Mouse (Mus musculus): ENCODE measurements around the gene Hist1h2an. TPM values are rescaled to one million over a fixed set of nuclear protein-coding genes. Genes with fewer than 3 reads are reported as not detected.
"Not testable (repeated sequence)": the region's sequence is repeated elsewhere in the genome, so short reads cannot be mapped to it uniquely, and the experiment has no call there.

Hist1h2an gene
- total and polyA plus RNA-seq, 3 experiments, result 18.0 to 76.2 (median 62.3) TPM

DNA sequence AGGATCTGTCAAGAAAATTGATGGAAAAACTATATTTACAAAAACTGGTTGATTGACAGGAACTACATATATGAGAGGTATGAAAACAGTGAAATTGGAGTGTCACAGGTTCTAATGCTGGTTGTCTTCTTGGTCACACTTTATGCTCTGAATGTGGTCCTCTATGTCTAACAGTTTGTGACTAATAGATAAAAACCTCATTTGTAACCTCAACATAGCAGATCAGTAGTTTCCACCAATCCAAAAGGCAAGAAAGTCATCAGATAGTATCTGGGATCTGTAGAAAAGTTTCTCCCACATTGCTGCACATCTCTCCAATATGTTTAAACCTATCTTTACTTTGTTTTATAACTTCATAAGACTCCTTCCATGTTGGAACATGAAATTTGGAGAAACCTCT is 35.6 kb downstream of the Hist1h2an start:
- TF ChIP-seq TAL1 (conservative IDR thresholded peaks at IDR 0.05; ENCODE audit: low read depth, low read length) (no peak), GATA2 (IDR thresholded peaks at IDR 0.05; ENCODE audit: borderline replicate concordance, low read depth, low read length) (no peak), CTCF (IDR thresholded peaks at IDR 0.05; ENCODE audit: low read depth, low read length) (no peak), POLR2AphosphoS5 (IDR thresholded peaks at IDR 0.05; ENCODE audit: insufficient replicate concordance, low read depth, low read length) (no peak), GATA1 (IDR thresholded peaks at IDR 0.05; ENCODE audit: borderline replicate concordance, low read length) (no peak)
- peaks cover 38% of the 10 kb centered on the region for H3K4me1 ChIP-seq (ENCODE audit: insufficient read depth, low read depth, low read length)
- H3K4me3 ChIP-seq (ENCODE audit: low read depth, low read length), result no peak overlapping the region
- no peaks in the 10 kb centered on the region for H3K9me3 ChIP-seq (replicated peaks)
- no peaks in the 10 kb centered on the region for H3K36me3 ChIP-seq (replicated peaks)
- no peaks in the 10 kb centered on the region for H3K27me3 ChIP-seq (ENCODE audit: insufficient read depth, low read length)
- ATAC-seq (ENCODE audit: extremely low read depth, insufficient number of reproducible peaks, low FRiP score, poor library complexity, severe bottlenecking), result no peak
- no peak for DNase-seq (ENCODE audit: low spot score)

DNA sequence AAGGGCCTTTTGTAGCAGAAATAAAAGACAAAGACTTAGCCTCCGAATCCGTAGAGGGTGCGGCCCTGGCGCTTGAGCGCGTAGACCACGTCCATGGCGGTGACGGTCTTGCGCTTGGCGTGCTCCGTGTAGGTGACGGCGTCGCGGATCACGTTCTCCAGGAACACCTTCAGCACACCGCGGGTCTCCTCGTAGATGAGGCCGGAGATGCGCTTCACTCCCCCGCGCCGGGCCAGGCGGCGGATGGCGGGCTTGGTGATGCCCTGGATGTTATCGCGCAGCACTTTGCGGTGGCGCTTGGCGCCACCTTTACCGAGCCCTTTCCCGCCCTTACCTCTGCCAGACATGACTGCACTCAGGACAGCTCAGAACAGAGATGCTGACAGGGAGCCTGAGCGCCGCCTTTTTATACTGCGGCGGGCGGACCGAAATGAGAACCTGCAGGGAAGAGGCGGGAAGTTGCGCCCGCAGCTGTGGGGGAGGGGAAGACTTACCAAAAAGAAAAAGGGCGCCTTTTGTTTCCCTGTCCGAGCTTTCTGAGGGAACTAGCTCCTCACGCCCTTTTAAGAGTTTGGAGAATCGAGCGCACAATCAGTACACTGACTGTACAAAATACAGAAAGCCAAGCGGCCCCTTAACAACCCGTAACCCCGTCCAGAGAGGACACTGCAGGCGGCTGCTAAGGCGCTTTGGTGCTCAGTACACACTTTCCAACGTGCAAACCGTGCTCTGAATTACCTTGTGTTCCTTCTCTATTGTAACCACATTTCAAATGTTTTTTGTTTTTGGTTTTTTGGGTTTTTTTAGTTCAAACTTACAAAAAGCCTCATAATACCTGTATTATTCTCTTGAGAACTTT is 36.6 kb downstream of the Hist1h2an start, which contains the start of gene Hist1h4k:
TSS of gene Hist1h4k (minus strand) at position 347 of the 859 bp plus-strand sequence.
- peaks cover 46% of the 10 kb centered on the region for H3K4me1 ChIP-seq (ENCODE audit: insufficient read depth, low read depth, low read length)
- not testable (repeated sequence) for H3K36me3 ChIP-seq (replicated peaks); H3K9me3 ChIP-seq (replicated peaks); H3K27me3 ChIP-seq (ENCODE audit: insufficient read depth, low read length)
- DNase-seq (ENCODE audit: low spot score) (peak; percentile 25), ATAC-seq (ENCODE audit: extremely low read depth, insufficient number of reproducible peaks, low FRiP score, poor library complexity, severe bottlenecking) (peak; percentile 41; the same call in 1 of the 2 replicates)
- peak; percentile 89 for TF ChIP-seq POLR2AphosphoS5 (IDR thresholded peaks at IDR 0.05; ENCODE audit: insufficient replicate concordance, low read depth, low read length)
- H3K4me3 ChIP-seq (ENCODE audit: low read depth, low read length), result peak within 1 kb of the TSS; percentile 68

DNA sequence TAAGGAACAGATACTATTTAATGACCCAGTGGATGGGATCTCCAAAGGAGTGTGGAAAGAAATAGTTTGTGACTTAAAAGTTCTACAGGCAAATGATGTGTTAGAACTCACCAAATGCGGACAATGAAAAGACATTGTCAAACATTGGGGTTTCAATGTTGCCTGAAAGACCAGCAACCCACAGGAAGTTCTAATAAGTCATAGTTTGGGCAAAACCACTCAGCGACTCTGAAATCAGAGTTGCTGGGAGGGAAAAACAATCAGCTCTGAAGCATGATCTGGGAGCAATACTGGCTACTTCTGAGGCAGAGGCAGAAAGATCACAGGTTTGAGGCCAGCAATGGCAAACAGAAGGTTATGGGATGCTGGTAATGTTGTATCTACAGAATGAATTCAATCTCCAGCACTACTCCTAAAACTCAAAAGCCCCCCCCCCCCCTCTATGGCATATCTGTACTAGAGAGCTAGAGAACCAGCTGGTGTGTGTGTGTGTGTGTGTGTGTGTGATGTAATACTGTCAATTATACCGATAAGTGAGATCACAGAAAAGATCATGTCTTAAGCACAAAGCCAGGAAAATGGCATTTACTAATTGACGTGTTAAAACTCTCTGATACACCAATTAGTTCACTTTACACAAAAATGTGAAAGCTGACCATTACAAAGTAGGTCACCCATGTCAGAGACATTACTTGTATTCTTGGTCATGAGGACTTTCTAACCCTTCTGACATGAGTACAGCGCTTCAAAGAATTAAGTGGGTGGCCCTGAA is 37.4 kb downstream of the Hist1h2an start:
- no peak for TF ChIP-seq GATA1 (IDR thresholded peaks at IDR 0.05; ENCODE audit: borderline replicate concordance, low read length)
- peak; percentile 97; the same call in 1 of the 2 replicates for TF ChIP-seq POLR2AphosphoS5 (IDR thresholded peaks at IDR 0.05; ENCODE audit: insufficient replicate concordance, low read depth, low read length)
- DNase-seq (ENCODE audit: low spot score) (no peak), ATAC-seq (ENCODE audit: extremely low read depth, insufficient number of reproducible peaks, low FRiP score, poor library complexity, severe bottlenecking) (no peak)
- Histone ChIP-seq H3K4me3 (ENCODE audit: low read depth, low read length) (peak overlapping the region; percentile 68), H3K9me3 (replicated peaks) (no peaks in the 10 kb centered on the region), H3K27me3 (ENCODE audit: insufficient read depth, low read length) (no peaks in the 10 kb centered on the region), H3K36me3 (replicated peaks) (no peaks in the 10 kb centered on the region), H3K4me1 (ENCODE audit: insufficient read depth, low read depth, low read length) (peaks cover 49% of the 10 kb centered on the region)

DNA sequence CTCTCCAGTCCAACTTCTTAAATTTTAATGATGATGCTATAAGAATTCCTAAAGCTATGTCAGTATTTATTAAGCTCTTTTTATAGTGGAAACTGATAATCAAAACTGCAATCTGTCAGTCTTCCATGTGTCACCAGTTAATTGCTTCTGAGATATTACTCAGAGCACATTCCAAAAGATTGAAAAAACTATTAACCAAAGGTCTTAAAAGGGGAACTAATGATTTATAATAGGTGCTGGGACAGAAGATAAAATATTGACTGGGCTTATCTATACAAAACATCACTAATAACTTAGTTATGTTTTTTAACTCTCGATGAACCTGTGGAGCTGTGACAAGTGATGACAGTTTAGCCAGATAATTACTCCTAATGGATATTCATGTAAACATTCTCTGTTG is 42.0 kb downstream of the Hist1h2an start:
- TF ChIP-seq GATA1 (IDR thresholded peaks at IDR 0.05; ENCODE audit: borderline replicate concordance, low read length), result no peak
- no peak for TF ChIP-seq GATA2 (IDR thresholded peaks at IDR 0.05; ENCODE audit: borderline replicate concordance, low read depth, low read length)
- peak; percentile 64 for TF ChIP-seq TAL1 (conservative IDR thresholded peaks at IDR 0.05; ENCODE audit: low read depth, low read length)
- TF ChIP-seq POLR2AphosphoS5 (IDR thresholded peaks at IDR 0.05; ENCODE audit: insufficient replicate concordance, low read depth, low read length), result no peak
- TF ChIP-seq CTCF (IDR thresholded peaks at IDR 0.05; ENCODE audit: low read depth, low read length), result no peak
- no peaks in the 10 kb centered on the region for H3K36me3 ChIP-seq (replicated peaks)
- DNase-seq (ENCODE audit: low spot score) (no peak), ATAC-seq (ENCODE audit: extremely low read depth, insufficient number of reproducible peaks, low FRiP score, poor library complexity, severe bottlenecking) (peak; percentile 68)
- H3K4me1 ChIP-seq (ENCODE audit: insufficient read depth, low read depth, low read length), result peaks cover 44% of the 10 kb centered on the region
- H3K9me3 ChIP-seq (replicated peaks), result no peaks in the 10 kb centered on the region
- no peaks in the 10 kb centered on the region for H3K27me3 ChIP-seq (ENCODE audit: insufficient read depth, low read length)
- no peak overlapping the region for H3K4me3 ChIP-seq (ENCODE audit: low read depth, low read length)

Other genes starting within 250 kb of the Hist1h2an start
Only the 20 nearest of the 30 such genes appear.
- gene Olfr1361, start 123.8 kb downstream of the Hist1h2an start, total RNA-seq (2014; fragmentation: Nextera tagmentation), result not detected in 2 replicates
- 0.05 and 0.17 TPM in 2 replicates for gene Olfr1361, start 123.8 kb downstream of the Hist1h2an start, total RNA-seq (2017)
- not detected in 2 replicates for gene Olfr1361, start 123.8 kb downstream of the Hist1h2an start, polyA plus RNA-seq (2012)
- not detected in 2 replicates for gene Olfr1360, start 109.8 kb downstream of the Hist1h2an start, total RNA-seq (2014; fragmentation: Nextera tagmentation)
- not detected in 2 replicates for gene Olfr1360, start 109.8 kb downstream of the Hist1h2an start, total RNA-seq (2017)
- not detected in 2 replicates for gene Olfr1360, start 109.8 kb downstream of the Hist1h2an start, polyA plus RNA-seq (2012)
- not detected in 2 replicates for gene Olfr1359, start 89.1 kb downstream of the Hist1h2an start, total RNA-seq (2014; fragmentation: Nextera tagmentation)
- 0.12 and 0.22 TPM in 2 replicates for gene Olfr1359, start 89.1 kb downstream of the Hist1h2an start, total RNA-seq (2017)
- not detected in 2 replicates for gene Olfr1359, start 89.1 kb downstream of the Hist1h2an start, polyA plus RNA-seq (2012)
- gene Hist1h2bl, start 71.1 kb downstream of the Hist1h2an start, total RNA-seq (2014; fragmentation: Nextera tagmentation), result 900 and 963 TPM in 2 replicates
- 1,351 and 1,816 TPM in 2 replicates for gene Hist1h2bl, start 71.1 kb downstream of the Hist1h2an start, total RNA-seq (2017)
- gene Hist1h2bl, start 71.1 kb downstream of the Hist1h2an start, polyA plus RNA-seq (2012), result 2.1 and 8.3 TPM in 2 replicates
- 968 and 989 TPM in 2 replicates for gene Hist1h2ai, start 70.8 kb downstream of the Hist1h2an start, total RNA-seq (2014; fragmentation: Nextera tagmentation)
- gene Hist1h2ai, start 70.8 kb downstream of the Hist1h2an start, total RNA-seq (2017), result 2,644 and 2,651 TPM in 2 replicates
- 2,561 and 4,652 TPM in 2 replicates for gene Hist1h2ai, start 70.8 kb downstream of the Hist1h2an start, polyA plus RNA-seq (2012)
- gene Hist1h3h, start 69.6 kb downstream of the Hist1h2an start, total RNA-seq (2014; fragmentation: Nextera tagmentation), result 178 and 383 TPM in 2 replicates
- 634 and 1,163 TPM in 2 replicates for gene Hist1h3h, start 69.6 kb downstream of the Hist1h2an start, total RNA-seq (2017)
- 29.3 and 131 TPM in 2 replicates for gene Hist1h3h, start 69.6 kb downstream of the Hist1h2an start, polyA plus RNA-seq (2012)
- 170 and 209 TPM in 2 replicates for gene Hist1h2bm, start 65.2 kb downstream of the Hist1h2an start, total RNA-seq (2014; fragmentation: Nextera tagmentation)
- gene Hist1h2bm, start 65.2 kb downstream of the Hist1h2an start, total RNA-seq (2017), result 309 and 556 TPM in 2 replicates
- 1.2 and 3.4 TPM in 2 replicates for gene Hist1h2bm, start 65.2 kb downstream of the Hist1h2an start, polyA plus RNA-seq (2012)
- gene Hist1h4j, start 52.2 kb downstream of the Hist1h2an start, total RNA-seq (2014; fragmentation: Nextera tagmentation), result 20.2 and 51.9 TPM in 2 replicates
- 121 TPM in 2 replicates for gene Hist1h4j, start 52.2 kb downstream of the Hist1h2an start, total RNA-seq (2017)
- gene Hist1h4j, start 52.2 kb downstream of the Hist1h2an start, polyA plus RNA-seq (2012), result 1.2 and 6.4 TPM in 2 replicates
- 1,076 and 1,147 TPM in 2 replicates for gene Hist1h4k, start 36.7 kb downstream of the Hist1h2an start, total RNA-seq (2014; fragmentation: Nextera tagmentation)
- gene Hist1h4k, start 36.7 kb downstream of the Hist1h2an start, total RNA-seq (2017), result 4,982 and 5,364 TPM in 2 replicates
- gene Hist1h4k, start 36.7 kb downstream of the Hist1h2an start, polyA plus RNA-seq (2012), result 12.1 and 66.9 TPM in 2 replicates
- gene Hist1h2ak, start 33.4 kb downstream of the Hist1h2an start, total RNA-seq (2014; fragmentation: Nextera tagmentation), result 1,742 and 2,057 TPM in 2 replicates
- gene Hist1h2ak, start 33.4 kb downstream of the Hist1h2an start, total RNA-seq (2017), result 1,288 and 1,589 TPM in 2 replicates
- 71.1 and 196 TPM in 2 replicates for gene Hist1h2ak, start 33.4 kb downstream of the Hist1h2an start, polyA plus RNA-seq (2012)
- 350 and 535 TPM in 2 replicates for gene Hist1h2bn, start 33.1 kb downstream of the Hist1h2an start, total RNA-seq (2014; fragmentation: Nextera tagmentation)
- gene Hist1h2bn, start 33.1 kb downstream of the Hist1h2an start, total RNA-seq (2017), result 410 and 794 TPM in 2 replicates
- gene Hist1h2bn, start 33.1 kb downstream of the Hist1h2an start, polyA plus RNA-seq (2012), result 0.90 and 0.98 TPM in 2 replicates
- 919 and 956 TPM in 2 replicates for gene Hist1h1b, start 6.6 kb downstream of the Hist1h2an start, total RNA-seq (2014; fragmentation: Nextera tagmentation)
- 975 and 1,171 TPM in 2 replicates for gene Hist1h1b, start 6.6 kb downstream of the Hist1h2an start, total RNA-seq (2017)
- 2.9 and 8.3 TPM in 2 replicates for gene Hist1h1b, start 6.6 kb downstream of the Hist1h2an start, polyA plus RNA-seq (2012)
- gene Hist1h3i, start 3.8 kb downstream of the Hist1h2an start, total RNA-seq (2014; fragmentation: Nextera tagmentation), result 770 and 1,209 TPM in 2 replicates
- 347 and 472 TPM in 2 replicates for gene Hist1h3i, start 3.8 kb downstream of the Hist1h2an start, total RNA-seq (2017)
- 9.7 and 61.6 TPM in 2 replicates for gene Hist1h3i, start 3.8 kb downstream of the Hist1h2an start, polyA plus RNA-seq (2012)
- 88.4 and 192 TPM in 2 replicates for gene Hist1h2bp, start 243 bp upstream of the Hist1h2an start, total RNA-seq (2014; fragmentation: Nextera tagmentation)
- gene Hist1h2bp, start 243 bp upstream of the Hist1h2an start, total RNA-seq (2017), result 55.4 and 77.8 TPM in 2 replicates
- gene Hist1h2bp, start 243 bp upstream of the Hist1h2an start, polyA plus RNA-seq (2012), result 6.8 and 18.8 TPM in 2 replicates
- 1,081 and 1,195 TPM in 2 replicates for gene Hist1h2bq, start 23.0 kb upstream of the Hist1h2an start, total RNA-seq (2014; fragmentation: Nextera tagmentation)
- gene Hist1h2bq, start 23.0 kb upstream of the Hist1h2an start, total RNA-seq (2017), result 921 and 1,023 TPM in 2 replicates
- gene Hist1h2bq, start 23.0 kb upstream of the Hist1h2an start, polyA plus RNA-seq (2012), result 5.1 and 26.9 TPM in 2 replicates
- 683 and 1,071 TPM in 2 replicates for gene Hist1h2ao, start 23.2 kb upstream of the Hist1h2an start, total RNA-seq (2014; fragmentation: Nextera tagmentation)
- gene Hist1h2ao, start 23.2 kb upstream of the Hist1h2an start, total RNA-seq (2017), result not detected in 2 replicates
- 11,503 and 23,832 TPM in 2 replicates for gene Hist1h2ao, start 23.2 kb upstream of the Hist1h2an start, polyA plus RNA-seq (2012)
- gene Hist1h4m, start 24.5 kb upstream of the Hist1h2an start, total RNA-seq (2014; fragmentation: Nextera tagmentation), result 95.2 and 203 TPM in 2 replicates
- 16.8 and 94.6 TPM in 2 replicates for gene Hist1h4m, start 24.5 kb upstream of the Hist1h2an start, total RNA-seq (2017)
- gene Hist1h4m, start 24.5 kb upstream of the Hist1h2an start, polyA plus RNA-seq (2012), result 35.5 TPM in 1 of 2 replicates, not detected in the other
- 349 and 456 TPM in 2 replicates for gene Hist1h4n, start 45.0 kb upstream of the Hist1h2an start, total RNA-seq (2014; fragmentation: Nextera tagmentation)
- 3,540 and 3,844 TPM in 2 replicates for gene Hist1h4n, start 45.0 kb upstream of the Hist1h2an start, total RNA-seq (2017)
- 15.7 and 41.0 TPM in 2 replicates for gene Hist1h4n, start 45.0 kb upstream of the Hist1h2an start, polyA plus RNA-seq (2012)
- gene Hist1h2ap, start 46.3 kb upstream of the Hist1h2an start, total RNA-seq (2014; fragmentation: Nextera tagmentation), result 653 and 691 TPM in 2 replicates
- 2,134 and 3,440 TPM in 2 replicates for gene Hist1h2ap, start 46.3 kb upstream of the Hist1h2an start, total RNA-seq (2017)
- 8,984 and 13,644 TPM in 2 replicates for gene Hist1h2ap, start 46.3 kb upstream of the Hist1h2an start, polyA plus RNA-seq (2012)
- gene Hist1h2br, start 46.5 kb upstream of the Hist1h2an start, total RNA-seq (2014; fragmentation: Nextera tagmentation), result 1,040 and 1,147 TPM in 2 replicates
- 1,116 and 1,141 TPM in 2 replicates for gene Hist1h2br, start 46.5 kb upstream of the Hist1h2an start, total RNA-seq (2017)
- gene Hist1h2br, start 46.5 kb upstream of the Hist1h2an start, polyA plus RNA-seq (2012), result 4.6 and 25.4 TPM in 2 replicates